Mouse (Mus musculus) liver, embryonic 14.5 days (tissue): ENCODE measurements around the gene Ndufb8.

Experiments
- CTCF ChIP-seq: IDR thresholded peaks from 2 replicates; pipeline ENCODE4 v1.5.1; 2016; ENCODE audit warnings: antibody characterized with exemption, low read depth, control low read depth
- EP300 ChIP-seq: IDR thresholded peaks from 2 replicates; pipeline ENCODE4 v1.6.1; 2016; ENCODE audit warnings: antibody characterized with exemption, low read depth

DNA sequence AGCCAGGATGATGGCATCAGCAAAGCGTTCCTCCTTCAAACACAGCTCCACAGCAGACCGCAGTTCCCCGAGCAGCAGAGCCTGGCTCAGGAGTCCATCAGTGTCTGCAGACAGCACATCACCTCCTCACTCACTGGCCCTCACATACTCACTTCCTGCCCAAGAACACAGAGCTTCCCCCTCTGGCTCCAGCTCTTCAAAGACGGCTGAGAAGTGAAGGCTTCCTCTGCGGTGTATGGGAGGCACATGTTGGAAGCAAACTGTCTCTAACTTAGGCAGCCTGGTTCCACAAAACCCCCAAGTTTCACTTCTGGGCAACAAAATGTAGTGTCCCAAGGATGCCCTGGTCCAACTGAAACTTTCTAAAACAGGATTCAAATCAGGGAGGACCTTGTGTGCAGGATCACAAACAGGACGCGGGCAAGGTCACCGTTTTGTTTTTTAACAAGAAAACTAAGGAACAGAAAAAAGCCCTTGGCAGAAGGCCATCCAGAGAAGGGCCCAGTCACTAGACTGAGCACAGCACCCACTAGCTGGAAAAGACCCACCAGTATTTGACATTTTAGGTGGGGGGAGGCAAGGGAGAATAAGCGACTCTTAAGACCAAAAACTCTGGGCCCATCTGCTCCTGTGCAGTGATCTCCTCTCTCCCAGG, 29.6 kb downstream of the Ndufb8 start:
- no peak for TF ChIP-seq CTCF
- TF ChIP-seq EP300, result no peak
